Mouse (Mus musculus) neural tube, embryonic 10.5 days (tissue): ENCODE measurements at regions not wholly inside any gene's neighbourhood (a gene's known extent, or its start where the extent isn't known, plus 50 kb on each side); places are given as distances from the start of the nearest gene placed in this dataset.

Experiments used
- DNase-seq: peaks from one replicate; pipeline ENCODE4 v3.0.0-alpha.2; 2017; ENCODE audit warnings: low spot score; ENCODE audit errors: extremely low spot score

DNA sequence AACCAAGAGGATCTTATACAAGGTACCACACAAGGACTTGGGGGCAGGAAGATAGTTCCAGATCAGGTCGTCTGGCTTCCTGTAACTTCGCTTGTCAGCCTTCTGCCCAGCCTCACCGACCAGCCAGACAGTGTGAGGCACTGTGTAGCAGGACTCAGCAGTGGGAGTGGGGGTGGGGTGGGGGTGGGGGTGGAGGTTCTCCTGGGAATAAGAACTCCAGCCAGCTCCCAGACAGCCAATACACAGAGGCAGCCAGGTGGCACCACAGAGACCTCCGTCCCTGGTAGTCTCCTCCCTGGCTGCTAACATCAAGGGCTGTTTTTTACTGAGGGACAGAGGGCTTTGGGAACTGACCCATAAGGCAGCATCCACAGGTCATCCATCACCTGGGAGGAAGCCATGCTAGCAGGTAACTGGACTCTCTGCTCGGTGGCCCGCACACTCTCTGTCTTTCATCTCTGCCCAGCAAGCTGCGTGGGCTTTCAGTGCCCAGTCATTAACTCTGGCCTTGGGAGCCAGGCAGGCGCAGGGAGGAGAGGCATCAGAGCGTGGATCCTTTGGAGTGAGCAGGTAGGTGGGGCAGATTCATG is 60.3 kb upstream of the Wnt4 start:
- no peak for DNase-seq

DNA sequence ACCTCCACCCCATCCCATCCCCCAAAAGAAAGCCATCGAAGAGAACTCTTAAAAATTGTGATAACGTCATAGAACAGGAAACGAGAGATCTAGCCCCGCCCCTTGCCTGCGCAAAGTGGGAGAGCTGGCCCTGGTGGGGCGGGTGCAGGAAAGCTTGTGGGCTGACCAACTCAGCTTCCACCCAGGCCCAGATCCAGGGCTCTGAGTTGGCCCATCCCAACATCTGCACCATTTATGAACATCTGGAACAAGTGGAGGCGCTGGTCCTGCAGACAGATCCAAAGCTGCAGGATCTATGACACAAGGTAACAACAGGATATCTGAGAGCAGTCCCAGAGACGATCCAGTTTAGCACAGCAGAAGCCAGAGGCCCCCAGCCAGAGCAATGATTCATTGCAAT is 62.7 kb upstream of the Wnt4 start:
- DNase-seq: no peak

DNA sequence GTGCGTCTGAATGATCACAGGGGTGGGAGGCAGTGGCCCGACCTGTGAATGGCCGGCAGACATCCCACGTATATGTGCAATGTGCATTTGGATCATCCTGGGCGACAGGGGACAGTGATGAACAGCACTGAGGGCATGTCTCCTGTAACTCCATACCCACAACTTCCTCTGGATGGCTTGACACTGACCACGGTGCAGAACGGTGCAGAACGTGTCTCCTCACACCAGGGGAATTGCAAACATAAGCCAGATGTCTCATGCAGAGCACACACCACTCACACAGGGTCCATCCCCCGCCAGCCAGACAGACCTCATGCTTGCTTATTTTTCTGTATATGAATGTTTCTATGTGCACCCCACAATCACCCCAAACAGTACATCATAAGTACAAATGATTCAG is 64.4 kb upstream of the Wnt4 start:
- DNase-seq: no peak

DNA sequence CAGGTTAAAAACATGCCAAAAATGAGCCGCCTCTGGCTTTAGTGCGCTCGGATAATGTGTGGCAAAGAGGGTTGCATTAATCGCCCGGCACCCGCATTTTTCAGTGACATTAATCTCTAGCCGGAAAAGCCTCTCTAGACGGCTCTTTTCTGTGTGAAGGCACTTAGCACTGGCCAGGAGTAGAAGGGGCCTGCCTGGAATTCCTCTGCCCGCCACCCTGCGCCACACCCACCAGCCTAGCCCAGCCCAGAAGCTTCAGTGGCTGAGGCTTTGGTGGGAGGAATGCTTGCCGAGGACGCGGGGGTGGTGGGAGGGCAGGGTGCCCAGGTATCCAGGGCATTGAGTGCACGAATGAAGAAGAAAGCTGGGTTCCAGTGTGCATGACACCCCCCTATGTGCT is 65.2 kb upstream of the Wnt4 start:
- DNase-seq: no peak

DNA sequence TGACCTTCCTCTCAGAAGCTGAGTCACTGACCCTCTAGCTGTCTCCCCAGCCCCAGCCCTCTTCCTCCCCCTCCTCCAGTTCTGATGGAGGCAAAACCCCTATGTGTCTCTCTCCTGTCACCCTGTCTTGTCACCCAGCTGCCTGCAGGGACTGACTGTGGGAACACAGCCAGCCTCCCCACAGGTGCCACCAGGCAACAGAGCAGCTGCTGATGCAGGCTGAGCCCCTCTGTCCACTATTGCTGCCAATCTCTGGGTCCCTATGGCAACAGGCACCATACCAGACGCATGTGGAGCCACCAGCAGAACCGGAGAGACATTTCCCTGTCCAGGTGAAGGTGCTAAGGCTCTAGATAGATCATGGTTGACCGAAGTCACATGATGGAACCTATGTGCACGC is 66.0 kb upstream of the Wnt4 start:
- DNase-seq: no peak

DNA sequence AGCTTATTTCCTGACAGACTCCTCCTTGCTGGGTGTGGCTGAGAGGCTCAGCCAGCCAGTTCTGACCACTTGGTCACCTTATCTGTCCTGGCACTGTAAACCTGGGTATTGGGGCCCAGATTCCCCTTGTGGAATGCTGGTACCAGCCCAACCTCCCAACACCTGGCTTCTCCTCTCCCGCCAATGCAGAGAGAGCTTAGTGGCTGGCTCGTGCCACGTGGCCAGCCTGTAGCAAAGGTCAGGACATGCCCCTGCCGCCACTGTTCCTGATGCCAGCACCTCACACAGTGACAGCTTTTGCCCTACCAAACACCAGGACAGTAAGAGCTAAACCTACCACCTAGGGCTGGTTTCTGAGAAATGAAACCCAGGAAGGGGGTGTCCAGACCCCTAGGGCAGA is 66.8 kb upstream of the Wnt4 start:
- no peak for DNase-seq

DNA sequence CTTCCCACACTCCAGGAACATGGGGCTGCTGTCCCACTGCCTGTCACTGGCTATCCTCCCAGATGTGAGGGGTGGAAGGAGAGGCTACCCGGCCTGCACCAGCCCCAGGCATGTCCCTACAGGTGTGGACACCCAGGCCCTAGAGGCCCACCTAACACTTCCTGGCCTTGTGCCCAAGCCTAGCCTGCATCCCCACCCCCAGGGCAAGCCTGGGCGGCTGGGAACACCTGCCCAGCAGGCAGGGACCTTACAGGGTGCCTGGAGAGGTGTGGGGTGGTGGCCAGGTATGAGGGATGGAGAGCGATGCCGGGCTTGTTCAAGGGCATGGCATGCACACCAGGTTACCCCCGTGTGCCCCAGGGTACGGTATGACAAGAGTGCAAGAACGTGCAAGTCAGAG is 76.3 kb upstream of the Wnt4 start:
- DNase-seq: no peak

DNA sequence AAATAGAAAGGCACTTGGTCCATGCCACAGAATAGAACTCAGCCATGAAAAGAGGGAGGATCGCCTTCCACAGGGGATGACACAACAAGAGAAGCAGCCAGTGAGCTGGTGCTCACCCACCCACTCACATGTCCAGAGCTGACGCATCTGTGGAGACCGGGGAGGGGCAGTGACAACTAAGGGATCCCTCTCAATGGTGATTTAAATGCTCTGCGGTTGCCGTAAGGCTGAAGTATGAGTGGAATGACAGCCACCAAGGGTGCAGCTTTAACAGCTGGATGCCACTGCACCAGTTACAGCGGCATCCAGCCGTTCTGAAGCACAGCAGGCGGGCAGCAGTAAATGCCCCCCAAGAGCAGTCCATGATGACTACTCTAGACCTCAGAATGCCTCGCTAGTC is 76.9 kb upstream of the Wnt4 start:
- no peak for DNase-seq

DNA sequence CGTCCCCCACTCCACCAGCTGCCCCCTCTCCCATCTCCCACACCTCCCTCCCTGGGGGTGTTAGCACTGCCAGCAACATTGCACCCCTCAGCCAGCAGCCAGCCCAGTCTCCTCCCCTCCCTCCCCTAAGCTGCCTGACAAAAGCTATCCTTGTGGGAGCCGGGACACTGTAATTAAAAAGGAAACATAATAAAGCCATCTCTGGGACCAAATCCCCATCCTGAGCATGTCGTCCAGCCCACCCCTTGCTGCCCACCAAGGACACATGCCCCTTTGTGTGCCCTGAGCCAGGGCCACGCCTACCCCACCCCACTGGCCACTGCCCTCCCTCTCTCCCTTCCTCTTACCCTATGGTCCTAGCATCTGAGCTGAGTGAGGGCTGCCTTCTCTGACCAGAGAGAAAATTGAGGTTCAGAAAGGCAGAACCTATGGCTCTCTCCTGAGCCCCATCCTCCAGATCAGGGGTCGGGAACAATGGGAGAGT is 80.8 kb upstream of the Wnt4 start:
- DNase-seq: no peak

DNA sequence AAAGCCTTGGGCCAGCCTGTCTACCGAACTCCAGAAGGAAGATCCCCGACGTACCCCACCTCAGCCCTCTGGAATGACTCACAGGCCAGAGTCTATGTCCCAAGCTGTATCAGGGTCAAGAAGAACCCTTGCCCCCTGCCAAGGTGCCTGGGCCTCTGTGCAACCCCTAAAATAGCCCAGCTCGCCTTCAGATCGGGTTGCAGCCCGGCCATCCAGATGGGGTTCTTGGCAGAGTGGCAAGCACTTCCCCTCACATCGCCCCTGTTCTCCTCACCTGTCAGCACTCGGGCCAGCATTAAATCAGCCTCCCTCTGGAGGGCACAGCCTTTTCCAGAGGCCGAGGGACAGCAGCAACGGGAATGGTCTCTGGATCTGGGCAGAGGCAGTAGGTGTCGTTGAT is 83.2 kb upstream of the Wnt4 start:
- DNase-seq: no peak

DNA sequence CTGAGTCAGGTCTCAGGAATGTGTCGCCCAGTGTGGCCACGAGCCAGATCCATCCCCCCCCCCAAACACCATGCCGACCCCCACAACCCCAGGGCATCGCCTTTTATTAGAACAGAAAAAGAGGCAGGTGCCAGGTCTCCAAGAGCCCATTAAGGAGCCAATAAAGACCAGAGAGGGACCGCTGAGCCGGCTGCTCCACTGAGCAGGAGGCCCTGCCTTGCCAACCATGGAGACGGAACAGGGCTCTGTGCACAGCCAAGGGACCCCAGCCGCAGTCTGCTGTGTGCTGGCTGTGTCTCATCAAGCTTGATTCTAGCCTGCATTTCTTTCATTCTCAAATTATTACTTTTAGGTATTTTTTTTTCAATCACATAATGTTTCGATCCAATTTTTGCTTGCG is 86.7 kb upstream of the Wnt4 start:
- no peak for DNase-seq

DNA sequence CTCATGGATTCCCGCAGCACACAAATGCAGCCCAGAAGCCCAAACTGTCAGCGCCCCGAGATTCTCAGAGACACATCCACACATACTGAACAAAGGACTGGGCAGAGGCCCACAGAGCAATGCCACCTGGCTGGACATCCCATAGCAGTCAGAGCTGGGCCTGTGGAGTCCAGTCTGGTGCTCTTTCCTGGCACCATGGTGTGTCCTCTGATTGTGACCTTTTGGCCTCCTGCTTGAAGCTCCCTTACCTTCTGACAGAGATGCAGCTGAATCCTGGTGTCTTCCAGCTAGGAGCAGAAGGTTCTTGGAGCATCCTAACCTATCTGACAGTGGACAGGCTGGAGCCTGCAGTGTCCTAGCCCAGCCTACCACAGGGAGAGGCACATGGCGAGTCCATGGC is 87.5 kb upstream of the Wnt4 start:
- no peak for DNase-seq

DNA sequence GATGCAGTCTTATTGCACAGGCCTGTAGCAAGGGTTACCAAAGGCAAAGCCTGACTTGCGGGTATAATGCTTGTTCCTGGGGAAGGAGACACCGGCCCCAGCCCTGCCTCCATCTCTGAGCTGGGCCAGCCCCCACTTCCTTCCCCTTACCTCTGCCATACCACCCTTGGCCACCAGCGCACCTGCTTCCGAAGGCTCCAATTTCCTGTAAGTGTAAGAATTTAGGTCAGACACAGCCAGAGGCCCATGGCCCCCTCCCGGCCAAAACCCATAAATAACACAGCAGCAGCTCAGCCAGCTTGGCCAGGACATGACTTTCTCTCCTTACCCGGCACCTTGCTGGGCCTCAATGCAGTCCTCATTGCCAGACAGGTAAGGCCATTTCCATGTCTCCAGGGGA is 88.2 kb upstream of the Wnt4 start:
- no peak for DNase-seq

DNA sequence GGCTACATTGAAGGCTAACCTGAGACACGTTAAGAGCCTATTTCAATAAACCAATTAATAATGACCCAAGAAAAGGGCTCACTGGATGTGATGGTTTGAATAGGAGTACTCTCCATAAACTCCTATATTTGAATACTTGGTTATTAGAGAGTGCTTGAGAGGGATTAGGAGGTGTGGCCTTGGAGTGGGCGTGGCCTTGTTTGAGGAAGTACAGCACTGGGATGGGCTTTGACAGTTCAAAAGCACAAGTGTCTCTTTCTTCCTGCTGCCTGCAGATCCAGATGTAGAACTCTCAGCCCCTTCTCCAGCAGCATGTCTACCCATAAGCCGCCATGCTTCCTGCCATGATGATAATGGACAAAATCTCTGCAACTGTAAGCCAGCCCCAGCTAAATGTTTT is 89.7 kb upstream of the Wnt4 start:
- DNase-seq: no peak

DNA sequence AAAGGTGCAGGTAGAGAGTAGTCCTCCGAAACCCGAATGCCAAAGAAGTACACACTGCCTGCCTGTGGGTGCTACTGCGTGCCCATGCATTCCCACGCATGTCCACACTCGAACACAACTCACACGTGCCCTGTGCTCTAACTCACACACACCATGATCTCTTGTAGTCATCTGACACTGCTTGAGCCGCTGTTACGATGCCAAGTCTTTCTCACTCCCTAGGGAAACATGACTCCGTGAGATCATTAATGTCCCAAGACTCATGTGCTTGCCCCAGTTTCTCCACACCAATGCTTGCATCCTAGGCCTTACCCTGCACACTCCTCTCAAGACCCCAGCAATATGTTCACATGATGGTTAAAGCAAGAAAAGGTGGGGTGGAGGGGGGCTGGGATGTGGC is 90.2 kb upstream of the Wnt4 start:
- no peak for DNase-seq

DNA sequence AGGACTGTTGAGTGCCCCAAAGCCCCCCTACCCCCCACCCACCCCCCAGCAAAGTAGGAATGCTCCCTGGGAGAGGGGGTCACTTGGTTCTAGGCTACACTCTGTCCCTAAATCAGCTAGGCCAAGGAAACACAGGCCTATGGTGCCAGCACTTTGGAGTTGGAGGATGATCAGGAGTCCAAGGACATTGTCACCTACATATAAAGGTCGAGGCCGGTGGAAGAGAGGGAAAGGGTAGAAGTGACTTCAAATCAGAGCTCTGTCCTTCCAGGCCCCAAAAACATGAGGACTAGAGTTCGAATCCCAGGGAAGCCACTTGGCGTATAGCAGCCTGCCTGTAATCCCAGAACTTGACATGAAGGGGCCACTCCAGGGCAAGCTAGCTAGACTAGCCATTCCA is 92.3 kb upstream of the Wnt4 start:
- DNase-seq: no peak

DNA sequence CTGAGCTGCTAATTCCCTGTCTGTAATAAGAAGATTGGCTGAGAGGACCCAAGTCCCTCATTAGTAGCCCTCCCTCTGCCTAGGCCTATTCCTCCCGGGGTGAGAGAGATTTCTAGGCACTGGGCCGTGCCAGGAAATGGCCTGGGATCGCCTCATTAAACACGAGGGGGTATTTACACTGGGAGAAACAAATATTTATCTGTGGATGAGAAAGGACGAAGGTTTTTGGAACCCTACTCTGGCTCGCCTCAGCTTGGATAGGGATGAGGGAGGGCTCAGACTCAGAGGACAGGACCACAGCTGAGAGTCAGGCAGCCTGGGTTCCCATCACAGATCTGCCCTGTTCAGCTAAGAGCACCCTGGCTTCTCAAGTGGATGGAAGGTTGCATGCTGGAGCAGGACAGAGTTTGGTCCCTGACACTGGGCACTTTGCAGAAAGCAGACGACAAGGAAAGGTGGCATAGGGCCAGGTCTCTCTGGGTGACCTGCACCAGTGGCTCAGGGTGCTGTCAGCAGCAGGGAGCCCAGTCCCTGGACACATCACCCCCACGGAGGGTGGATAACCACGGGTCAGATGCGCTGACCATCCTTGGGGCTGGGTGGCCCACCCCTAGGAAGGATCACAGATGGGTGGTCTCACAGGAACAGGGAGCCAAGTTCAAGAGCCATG is 94.0 kb upstream of the Wnt4 start:
- no peak for DNase-seq

DNA sequence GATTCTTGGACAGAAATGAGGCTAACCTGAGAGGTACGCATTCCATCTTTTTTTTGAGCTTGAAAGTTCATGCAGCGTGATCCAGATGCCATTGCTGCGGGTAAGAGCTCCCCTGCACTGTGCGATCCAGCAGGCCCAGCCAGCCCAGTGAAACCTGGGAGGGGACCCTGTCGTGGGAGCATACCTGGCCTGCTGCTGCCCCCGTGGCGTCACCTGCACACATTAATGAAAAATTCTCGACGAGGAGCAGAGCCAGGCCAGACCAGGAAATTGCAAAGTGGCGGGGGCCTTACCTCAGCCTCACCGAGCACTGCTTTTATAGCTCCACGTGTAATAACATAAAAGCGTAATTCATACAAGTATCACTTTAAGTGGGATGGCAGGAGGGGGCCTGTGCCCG is 94.7 kb upstream of the Wnt4 start:
- DNase-seq: no peak

DNA sequence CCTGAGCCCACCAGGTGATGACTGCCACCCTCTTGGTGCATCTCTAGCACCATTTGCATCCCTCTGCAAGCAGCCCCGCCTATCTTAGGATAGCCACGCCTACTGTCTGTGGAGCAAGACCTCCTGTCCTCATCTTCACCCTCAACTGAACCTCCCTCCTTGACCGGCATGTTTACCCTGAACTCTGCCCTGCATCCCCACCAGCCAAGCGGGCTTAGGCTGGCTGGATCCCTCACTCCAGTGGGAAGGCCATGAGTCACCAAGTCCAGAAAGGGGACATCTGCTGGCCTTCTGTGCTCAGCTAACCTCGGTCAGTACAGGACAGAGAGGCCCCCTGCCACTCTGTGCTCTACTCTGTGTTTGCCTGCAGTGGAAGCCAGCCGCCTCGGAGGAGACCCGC is 96.0 kb upstream of the Wnt4 start:
- peak; percentile 22 for DNase-seq

DNA sequence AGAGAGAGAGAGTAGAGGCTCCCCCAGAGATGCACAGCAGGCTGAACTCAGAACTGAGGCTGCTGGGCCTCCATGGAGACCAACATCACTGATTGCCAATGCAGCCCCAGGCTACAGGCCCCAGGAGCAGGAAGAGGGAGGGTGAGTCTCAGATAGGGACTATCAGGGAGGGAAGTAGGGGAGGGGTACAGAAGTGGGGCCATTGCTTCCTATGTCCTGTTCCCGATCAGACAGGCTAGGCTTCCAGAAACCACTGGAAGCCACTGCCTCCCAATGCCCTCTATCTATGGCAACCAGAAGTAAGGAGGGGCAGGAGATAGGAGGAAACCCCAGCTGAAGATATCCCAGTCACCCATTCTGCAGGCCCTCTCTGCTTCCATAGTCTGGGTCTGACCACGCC is 97.2 kb upstream of the Wnt4 start:
- DNase-seq: no peak

DNA sequence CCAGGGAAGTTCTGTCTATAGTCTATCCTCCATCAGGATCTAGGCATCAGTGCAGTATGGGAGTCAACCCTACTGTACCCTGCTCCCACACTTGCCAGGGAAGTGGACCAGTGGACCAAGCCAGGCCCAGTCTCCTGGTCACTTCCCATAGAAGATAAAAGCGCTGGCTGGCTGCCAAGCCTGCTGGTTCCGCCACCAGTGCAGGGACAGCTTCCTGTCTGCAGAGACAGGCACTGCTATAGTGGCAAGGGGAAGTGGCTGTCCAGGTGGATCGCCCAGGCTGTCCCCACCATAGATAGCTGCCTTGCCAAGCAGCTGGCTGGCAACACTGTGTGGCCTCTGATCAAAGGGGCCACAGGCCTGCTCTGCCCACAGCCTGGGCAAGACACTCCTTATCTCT is 98.5 kb upstream of the Wnt4 start:
- DNase-seq: no peak

DNA sequence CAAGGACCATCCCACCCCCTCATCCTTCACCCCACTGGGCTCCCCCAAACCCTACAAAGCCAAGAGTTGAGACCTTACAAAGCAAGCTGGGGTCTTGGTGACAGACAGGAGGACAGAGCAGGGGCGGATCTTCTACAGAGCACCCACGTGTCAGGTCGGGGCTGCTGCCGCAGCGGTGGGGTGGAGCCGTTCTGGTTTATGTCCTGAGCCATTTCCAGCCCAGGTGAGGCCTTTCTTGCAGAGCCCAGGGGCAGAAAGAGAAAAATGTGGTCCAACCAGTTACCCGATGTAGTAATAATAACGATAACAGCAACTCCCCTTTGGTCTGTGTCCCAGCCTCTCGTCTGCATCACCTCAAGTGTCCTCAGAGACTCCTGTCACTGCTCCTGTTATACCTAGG is 112.4 kb upstream of the Wnt4 start:
- DNase-seq: no peak

DNA sequence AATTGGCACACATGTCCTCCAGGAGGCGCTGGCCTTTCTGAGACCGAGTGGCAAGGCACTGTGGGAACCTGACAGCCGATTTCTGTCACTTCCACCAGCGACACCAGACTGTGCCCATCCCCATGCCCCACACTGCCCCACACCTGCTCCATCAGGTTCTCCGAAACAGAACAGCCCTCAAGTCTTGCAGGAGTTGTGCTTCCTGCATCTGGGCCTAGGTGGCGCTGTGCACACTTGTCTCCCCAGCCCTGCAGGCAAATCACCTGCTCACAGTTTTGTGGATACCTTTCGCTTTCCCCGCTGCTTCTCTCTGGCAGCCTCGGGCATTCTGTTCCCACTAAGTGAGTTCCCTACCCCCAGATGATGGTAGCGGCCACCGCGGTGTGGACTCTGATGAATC is 112.9 kb upstream of the Wnt4 start:
- peak; percentile 84 for DNase-seq

DNA sequence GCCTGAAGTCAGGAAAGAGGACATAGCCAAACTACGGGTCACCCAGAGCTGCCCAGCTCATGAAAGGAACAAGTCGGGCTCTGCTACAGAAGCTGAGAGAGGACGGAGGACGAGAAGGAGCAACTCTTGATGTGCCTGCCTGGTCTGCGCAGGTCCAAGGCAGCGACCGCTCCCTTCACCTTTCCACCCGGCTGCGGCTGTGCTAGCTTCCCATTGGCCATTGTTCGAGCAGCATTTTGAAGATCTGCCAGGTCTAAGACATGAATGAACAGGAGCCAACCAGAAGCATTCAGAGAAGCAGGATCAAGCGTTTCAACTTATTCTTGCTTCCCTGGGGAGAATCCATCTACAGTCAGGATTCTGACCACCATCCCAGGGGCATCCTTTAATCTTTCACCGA is 113.3 kb upstream of the Wnt4 start:
- no peak for DNase-seq
